Mouse (Mus musculus): ENCODE results near the gene Sec22b. TPM values are rescaled to one million over a fixed set of nuclear protein-coding genes. Genes with fewer than 3 reads are reported as not detected.

Gene Sec22b
- total RNA-seq (2021) = 10 to 100 TPM; 62.4 to 63.3 TPM

- DNase-seq = peak; percentile 91
Observed at GRCm38 (mm10) chr3:97900516-97901490, at the start of gene Sec22b. Sec22b (plus strand) TSS chr3:97901190.

GRCm38 (mm10) chr3:97851803-97852202 is 49.2 kb upstream of the Sec22b start:
- no peak for DNase-seq

- DNase-seq = no peak
Observed at GRCm38 (mm10) chr3:97854575-97855384, 46.2 kb upstream of the Sec22b start.

GRCm38 (mm10) chr3:97859400-97859799 is 41.6 kb upstream of the Sec22b start:
- no peak for DNase-seq

- no peak for DNase-seq
Observed at GRCm38 (mm10) chr3:97860820-97861451, 40.1 kb upstream of the Sec22b start.

DNA sequence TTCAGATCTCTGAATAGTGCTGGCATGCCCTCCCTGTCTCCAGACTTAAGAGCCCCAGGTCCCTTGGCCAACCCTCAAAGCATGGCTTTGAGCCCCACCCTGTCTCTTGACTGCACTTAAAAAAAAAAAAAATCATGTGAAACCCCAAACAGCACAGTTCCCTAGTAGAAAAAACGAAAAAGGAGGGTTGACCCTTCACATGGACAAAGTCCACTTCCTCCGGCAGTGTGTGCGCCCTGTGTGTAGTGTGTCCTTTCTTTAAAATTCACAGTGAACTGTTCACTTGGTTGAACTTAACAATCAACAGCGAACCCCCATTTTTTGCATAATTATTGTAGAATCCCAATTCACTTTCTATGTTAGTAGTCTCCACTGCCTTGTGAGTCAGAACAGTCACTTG is 34.3 kb upstream of the Sec22b start:
- DNase-seq = no peak

DNA sequence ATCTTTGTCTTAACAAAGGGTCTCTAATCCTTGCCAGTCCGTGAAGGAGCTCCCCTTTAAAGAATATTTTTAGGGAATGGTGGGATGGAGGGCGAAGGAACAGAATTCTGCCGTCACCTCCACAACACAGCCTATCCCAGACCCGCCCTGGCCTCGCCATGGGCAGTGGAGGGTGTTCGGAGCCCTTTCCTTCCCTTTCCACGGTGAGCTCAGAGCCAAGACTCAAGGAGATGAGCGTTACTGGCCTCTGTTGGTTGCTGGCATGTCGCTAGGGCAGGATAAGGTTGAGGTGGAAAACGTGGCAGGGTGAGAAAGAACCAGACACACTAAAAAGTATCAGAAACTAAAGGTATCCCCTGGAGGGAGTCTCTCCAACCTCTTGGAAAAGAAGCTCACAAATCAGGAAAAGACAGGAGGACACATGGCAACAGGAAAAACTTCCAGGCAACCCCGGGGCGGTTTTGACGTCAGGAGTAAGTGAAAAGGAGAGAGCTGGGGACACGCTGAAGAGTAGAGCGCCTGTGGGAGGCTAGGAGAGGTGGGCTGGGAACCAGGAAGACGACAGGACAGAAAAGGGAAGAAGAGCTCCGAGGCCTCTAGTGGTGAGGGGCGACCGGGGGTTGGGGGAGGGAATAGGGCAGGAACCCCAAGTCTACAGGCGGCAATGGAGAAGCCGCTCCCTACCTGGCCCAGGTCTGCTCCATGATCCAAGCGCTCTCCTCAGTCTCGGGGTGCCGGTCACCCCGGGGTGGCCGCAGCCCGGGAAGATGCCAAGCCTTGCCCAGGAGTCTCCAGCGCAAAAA is 33.6 kb upstream of the Sec22b start:
- peak; percentile 34 for DNase-seq

DNA sequence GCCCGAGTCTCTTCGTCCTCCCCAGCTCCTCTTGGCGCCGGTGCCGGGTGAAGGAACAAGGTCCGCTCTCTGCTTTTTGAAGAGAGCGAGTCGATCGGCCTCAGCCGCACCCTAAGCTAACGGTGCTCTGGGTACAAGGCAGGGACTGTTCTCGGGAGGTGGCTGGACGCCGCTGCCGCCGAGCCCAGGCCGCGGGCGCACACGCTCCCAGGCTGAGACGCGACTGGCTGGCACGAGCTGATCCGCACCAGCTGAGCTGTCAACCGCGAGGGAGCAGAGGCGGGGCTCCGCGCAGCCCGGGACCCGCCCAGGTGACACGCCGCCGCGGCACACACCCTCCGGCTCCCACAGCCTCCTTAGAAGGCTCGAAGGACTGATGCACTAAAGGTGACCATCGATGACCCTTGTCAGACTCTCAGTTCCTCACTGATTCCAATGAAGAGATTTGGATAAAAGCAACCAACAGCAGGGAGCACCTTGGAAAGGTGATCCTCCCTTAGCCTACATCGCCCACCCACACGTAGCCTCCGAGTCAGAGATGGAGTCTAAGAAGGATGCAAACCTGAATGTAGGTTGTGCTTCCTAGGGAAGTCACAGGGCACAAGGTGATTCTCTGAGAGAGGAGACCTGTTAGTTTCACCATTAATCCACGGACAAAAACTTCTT is 32.8 kb upstream of the Sec22b start:
- DNase-seq = peak; percentile 84

DNA sequence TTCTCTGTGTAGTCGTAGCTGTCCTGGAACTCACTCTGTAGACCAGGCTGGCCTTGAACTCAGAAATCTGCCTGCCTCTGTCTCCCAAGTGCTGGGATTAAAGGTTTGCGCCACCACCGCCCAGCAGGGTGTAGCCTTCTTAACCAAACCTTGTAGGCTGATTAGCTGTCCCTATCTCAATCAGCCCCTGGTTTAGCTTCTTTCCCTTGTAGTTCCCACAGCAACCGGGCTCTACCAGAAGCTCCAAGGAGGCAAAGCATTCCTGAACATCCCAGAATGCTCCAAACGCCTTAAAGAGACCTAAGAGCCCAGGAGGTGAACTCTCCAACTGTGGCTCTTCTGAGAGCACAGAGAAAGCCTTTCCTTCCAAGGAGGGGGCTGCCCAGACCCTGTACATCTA is 32.3 kb upstream of the Sec22b start:
- DNase-seq = no peak

DNA sequence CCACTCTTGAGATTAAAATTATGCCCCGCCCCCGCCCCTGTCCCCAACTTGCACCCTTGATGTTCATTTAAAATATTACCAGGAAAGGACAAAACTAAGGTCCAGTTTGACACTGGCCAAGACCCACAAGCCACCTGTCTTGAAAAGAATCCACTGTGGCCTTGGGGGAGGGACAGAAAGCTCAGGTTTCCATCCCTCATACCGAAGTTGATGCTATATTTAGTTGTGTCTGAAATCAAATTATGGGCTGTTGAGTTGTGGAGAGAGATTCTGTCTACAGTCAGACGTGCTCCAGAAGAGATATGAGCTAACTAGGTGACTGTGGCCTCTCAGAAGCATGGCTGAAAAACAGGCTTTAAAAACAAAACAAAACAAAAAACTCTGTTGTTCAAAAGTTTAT is 31.3 kb upstream of the Sec22b start:
- DNase-seq = peak; percentile 52

- DNase-seq = no peak
Observed at GRCm38 (mm10) chr3:97874777-97875176, 26.2 kb upstream of the Sec22b start.

- no peak for DNase-seq
Observed at GRCm38 (mm10) chr3:97876259-97876658, 24.7 kb upstream of the Sec22b start.

DNA sequence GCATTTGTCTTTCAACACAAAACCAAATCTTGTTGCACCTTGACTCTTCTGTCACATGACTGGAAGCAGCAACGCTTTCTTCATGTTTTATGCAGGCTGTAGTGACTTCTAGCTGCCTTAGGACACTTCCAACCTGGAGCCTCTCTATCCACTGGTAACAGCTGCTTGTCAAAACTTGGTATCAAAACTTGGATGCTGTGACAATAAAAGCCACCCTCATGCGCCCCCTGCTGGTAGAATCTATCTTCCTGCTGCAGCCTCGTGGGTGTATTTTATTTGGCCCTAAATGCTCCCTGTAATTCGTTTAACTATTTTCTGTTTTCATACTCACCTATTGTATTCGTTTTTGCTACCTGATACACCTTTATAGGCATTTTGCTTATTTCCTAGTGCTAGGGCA is 21.8 kb upstream of the Sec22b start:
- DNase-seq = peak; percentile 88

GRCm38 (mm10) chr3:97881576-97881975 is 19.4 kb upstream of the Sec22b start:
- no peak for DNase-seq

GRCm38 (mm10) chr3:97887785-97888167 is 13.2 kb upstream of the Sec22b start:
- DNase-seq = no peak

DNA sequence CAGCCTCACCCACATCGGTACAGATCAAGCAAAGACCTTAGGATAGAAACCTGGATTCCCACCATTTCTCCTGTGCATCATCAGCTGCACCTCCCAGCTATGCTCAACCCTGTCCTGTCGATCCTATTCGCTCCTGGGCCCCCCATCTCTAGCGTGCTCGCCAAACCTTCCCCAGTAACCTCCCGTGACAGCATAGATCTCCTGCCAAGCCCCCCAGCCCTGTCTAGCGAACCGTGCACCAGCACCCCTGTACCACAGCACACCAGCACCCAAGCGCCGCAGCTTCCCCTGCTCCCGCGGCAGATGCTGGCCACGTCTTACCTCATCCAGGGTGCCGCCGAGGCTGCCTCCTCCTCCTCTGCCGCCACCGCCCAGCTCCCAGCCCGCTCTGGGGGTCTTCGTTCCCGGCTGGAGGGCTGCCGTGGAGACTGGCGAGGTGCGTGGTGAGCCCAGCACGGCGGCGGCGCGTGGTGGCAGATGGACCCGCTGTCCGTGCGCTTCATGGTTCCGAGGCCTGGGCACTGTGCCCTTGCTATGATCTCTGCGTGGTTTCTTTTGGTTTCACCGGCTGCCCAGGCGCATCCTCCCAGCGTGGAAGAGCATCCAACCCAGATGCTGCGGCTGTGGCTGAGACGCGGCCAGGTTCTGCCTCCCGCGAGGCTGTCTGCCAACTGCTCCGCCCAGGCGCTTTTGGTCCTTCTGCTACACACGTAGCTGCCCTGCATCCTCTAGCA is 12.7 kb upstream of the Sec22b start, which contains the start of gene Pde4dip:
Pde4dip (minus strand) TSS at position 540 of the 734 bp plus-strand sequence.
- peak; percentile 20 for DNase-seq

GRCm38 (mm10) chr3:97890205-97890604 is 10.8 kb upstream of the Sec22b start:
- DNase-seq = no peak

DNA sequence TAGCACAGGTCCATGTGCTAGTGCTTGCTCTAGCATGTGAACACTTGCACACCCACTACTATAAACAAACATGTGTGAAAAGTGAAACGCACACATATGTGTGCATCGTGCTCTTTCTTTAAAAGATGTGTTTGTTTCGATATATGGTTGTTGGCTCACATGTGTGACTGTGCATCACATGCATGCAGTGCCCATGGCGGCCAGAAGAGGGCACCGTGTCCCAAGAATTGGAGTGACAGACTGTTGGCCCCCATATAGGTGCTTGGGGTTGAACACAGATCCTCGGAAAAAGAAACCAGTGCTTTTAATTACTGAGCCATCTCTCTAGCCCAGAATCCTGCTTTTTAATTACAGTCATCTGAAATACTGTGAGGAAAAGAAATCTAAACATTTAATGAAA is 6.3 kb upstream of the Sec22b start:
- DNase-seq = peak; percentile 54

GRCm38 (mm10) chr3:97898381-97898780 is 2.6 kb upstream of the Sec22b start:
- DNase-seq = no peak

- DNase-seq = no peak
Observed at GRCm38 (mm10) chr3:97901586-97901985, 596 bp downstream of the Sec22b start.

GRCm38 (mm10) chr3:97909737-97910136 is 8.7 kb downstream of the Sec22b start:
- no peak for DNase-seq
